Mouse (Mus musculus): Measurements from ENCODE around the gene D7Ertd443e.

D7Ertd443e gene

DNA sequence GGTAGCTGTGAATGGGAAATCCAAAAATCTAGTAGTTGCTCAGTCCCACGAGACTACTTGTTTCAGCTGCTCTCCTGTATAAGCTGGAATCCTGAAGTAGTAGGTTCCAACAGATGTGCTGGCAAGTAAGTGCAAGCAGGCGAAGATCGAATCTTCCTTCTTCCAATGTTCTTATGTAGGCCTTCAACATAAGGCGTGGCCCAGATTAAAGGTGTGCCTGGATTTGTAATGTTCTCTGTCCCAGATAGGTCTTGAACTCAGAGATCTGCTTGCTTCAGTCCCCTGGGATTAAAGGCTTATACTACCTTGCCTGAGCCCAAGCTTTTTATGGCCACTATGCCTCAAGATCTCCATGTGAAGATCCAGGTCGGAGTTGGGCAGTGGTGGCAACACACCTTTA lies at the start of gene D7Ertd443e:
Gene D7Ertd443e, minus strand, starts transcription at position 101 of the 400 bp plus-strand sequence.
- DNase-seq (ENCODE audit: low read depth, low spot score), result no peak

DNA sequence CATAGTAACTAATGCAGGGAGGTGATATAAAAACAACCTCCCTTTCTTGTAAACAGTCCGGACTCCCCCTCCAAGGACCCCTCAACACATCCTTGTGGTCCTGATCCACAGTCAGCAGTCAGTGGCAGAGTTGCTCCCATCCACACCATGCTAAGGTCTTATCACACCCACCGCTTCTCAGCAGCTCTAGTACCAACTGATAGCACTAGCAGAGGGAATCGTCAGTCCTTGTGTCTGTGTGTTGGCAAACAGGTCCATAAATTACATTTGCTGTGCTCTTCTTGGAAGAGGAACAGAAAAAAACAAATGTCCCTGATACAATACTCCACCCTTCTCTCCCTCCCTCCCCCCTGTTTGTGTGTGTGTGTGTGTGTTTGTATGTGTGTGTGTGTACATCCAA lies 46.2 kb upstream of the D7Ertd443e start:
- DNase-seq (ENCODE audit: low read depth, low spot score), result no peak

DNA sequence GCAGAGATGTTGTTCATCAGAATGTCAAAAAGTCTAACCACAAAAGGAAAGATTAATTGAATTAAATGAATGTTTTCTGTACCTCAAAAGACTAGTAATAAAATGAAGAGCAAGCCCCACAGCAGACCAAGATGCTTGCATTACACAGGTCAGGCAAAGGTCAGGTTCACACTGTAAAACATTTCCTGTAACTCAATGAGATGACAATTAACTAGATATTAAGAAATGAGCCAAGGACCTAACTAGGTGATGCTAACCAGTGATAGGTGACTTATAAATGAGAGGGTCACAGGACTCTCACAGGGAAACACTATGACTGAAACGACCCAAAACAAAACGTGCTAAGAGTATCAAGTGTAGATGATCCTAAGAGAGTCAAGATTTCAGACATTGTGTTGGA lies 43.2 kb upstream of the D7Ertd443e start:
- no peak for DNase-seq (ENCODE audit: low read depth, low spot score)

DNA sequence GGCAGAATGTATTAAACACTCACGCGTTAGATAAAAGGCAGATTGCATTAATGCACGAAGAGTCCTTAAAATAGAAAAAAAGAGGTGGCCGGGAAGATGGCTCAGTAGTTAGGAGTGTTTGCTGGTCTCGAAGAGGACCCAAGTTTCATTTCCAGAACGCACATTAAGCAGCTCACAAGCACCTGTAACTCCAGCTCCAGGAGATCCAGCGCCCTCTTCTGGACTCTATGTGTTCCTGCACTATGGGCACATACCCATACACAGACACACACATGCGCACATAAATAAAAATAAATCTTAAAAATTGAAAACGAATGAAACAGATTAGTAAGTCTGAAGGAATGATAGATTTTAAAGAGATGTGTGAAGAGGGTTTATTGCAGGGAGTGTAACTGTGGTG lies 29.6 kb upstream of the D7Ertd443e start:
- no peak for DNase-seq (ENCODE audit: low read depth, low spot score)

- no peak for DNase-seq (ENCODE audit: low read depth, low spot score)
Observed at GRCm38 (mm10) chr7:134414005-134414690, 28.7 kb upstream of the D7Ertd443e start.

GRCm38 (mm10) chr7:134408641-134409040 lies 23.2 kb upstream of the D7Ertd443e start:
- no peak for DNase-seq (ENCODE audit: low read depth, low spot score)

DNA sequence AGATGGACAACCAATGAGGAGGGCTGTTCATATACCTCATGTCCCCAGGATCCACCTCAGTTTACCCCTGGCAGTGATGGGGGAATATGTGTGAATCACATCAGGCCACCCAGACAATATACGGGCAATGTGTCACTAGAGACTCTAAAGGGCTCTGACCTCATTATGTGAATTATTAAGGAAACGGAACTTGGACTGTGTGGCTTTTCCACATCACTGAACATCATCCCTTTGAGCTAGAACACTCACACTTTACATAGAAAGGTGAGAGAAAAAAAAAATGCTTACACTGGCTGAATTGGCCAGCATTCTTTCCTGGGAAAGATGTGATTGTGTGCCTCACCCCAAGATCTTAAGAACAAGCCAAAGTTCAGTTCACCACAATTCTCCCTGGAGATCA lies 15.3 kb upstream of the D7Ertd443e start:
- DNase-seq (ENCODE audit: low read depth, low spot score), result no peak

DNA sequence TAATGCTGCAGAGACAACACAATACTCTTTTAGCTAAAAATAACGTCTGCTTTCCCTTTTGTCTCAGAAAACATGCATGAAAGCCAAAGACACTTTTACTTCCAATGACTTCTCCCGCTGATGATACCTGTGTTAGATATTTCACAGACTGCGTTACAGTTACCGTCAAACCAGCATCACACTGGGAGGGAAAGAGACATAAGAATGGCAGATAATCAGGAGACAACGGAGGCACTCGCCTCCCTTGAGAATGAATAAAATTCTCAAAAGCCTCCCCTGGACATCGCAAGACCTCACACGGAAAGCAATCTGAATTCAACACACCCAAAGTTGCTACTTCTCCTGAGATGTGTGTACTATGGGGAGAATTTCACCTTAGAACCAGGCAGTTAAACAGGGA lies 11.3 kb upstream of the D7Ertd443e start:
- no peak for DNase-seq (ENCODE audit: low read depth, low spot score)

GRCm38 (mm10) chr7:134382791-134383190 lies 2.7 kb downstream of the D7Ertd443e start:
- peak; percentile 55 for DNase-seq (ENCODE audit: low read depth, low spot score)

- peak; percentile 67 for DNase-seq (ENCODE audit: low read depth, low spot score)
Observed at GRCm38 (mm10) chr7:134381407-134381861, 4.0 kb downstream of the D7Ertd443e start.

DNA sequence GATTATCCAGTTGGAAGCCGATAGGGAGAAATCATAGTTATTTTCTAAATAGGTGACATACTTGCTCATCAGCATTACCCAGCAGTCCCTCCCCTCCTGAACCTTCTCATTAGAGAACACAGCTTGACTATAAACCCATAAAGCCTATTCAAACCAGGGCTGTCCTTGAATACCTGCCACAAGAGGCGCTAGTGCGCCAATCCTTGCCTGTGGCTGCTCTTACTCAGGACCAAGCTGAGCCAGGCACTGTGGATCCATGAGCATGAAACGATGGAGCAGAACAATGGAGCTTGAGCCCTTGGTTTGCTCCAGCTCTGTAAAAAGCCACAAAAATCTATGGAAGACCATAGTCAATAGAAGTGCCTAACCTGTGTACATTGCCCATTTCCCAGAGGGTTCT lies 7.2 kb downstream of the D7Ertd443e start:
- DNase-seq (ENCODE audit: low read depth, low spot score), result no peak

DNA sequence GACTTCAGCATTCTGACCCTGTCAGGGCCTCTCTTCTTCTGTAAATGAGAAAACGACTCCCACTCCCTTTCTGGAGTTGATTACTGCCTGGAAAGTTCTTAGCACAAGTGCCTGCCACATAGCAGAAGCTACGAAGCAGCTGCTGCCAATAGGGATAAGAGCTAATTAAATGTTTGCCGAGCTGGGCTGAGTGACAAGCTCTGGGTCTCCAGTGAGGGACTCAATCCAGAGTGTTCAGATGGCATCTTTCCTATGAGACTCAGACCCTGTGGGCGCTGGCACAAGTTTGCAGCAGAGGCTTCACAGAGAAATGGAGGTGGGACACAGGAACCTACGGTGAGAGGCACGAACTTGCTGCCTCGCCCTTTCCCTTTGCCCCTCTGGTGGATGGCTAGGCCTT lies 8.7 kb downstream of the D7Ertd443e start:
- no peak for DNase-seq (ENCODE audit: low read depth, low spot score)

GRCm38 (mm10) chr7:134372276-134372675 lies 13.2 kb downstream of the D7Ertd443e start:
- DNase-seq (ENCODE audit: low read depth, low spot score), result no peak

GRCm38 (mm10) chr7:134369241-134369640 lies 16.2 kb downstream of the D7Ertd443e start:
- DNase-seq (ENCODE audit: low read depth, low spot score), result no peak

GRCm38 (mm10) chr7:134362257-134362870 lies 23.1 kb downstream of the D7Ertd443e start:
- no peak for DNase-seq (ENCODE audit: low read depth, low spot score)

- DNase-seq (ENCODE audit: low read depth, low spot score), result no peak
Observed at GRCm38 (mm10) chr7:134348825-134349224, 36.6 kb downstream of the D7Ertd443e start.

DNA sequence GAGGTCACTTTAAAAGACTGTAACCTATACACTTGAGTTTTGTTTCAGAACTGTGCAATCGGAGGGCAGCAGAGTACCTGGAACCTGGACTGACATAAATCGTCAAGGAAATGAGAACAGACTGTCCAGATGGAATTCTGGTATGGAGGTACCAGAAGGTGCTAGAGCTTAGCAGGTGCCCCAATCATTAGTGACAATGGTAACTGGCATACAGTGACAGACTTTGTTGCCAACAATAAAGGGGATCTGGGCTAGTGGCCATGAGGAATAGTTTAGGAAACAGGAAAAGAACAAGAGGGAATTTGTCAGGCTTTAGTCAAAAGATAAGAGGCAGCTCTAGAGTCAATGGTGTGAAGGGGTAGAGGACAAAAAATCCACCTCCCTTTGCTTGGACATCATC lies 43.3 kb downstream of the D7Ertd443e start:
- no peak for DNase-seq (ENCODE audit: low read depth, low spot score)

GRCm38 (mm10) chr7:134335951-134336350 lies 49.5 kb downstream of the D7Ertd443e start:
- no peak for DNase-seq (ENCODE audit: low read depth, low spot score)

- peak; percentile 33 for DNase-seq (ENCODE audit: low read depth, low spot score)
Observed at GRCm38 (mm10) chr7:134320979-134321378, 64.5 kb downstream of the D7Ertd443e start.

GRCm38 (mm10) chr7:134302084-134302483 lies 83.4 kb downstream of the D7Ertd443e start:
- no peak for DNase-seq (ENCODE audit: low read depth, low spot score)

DNA sequence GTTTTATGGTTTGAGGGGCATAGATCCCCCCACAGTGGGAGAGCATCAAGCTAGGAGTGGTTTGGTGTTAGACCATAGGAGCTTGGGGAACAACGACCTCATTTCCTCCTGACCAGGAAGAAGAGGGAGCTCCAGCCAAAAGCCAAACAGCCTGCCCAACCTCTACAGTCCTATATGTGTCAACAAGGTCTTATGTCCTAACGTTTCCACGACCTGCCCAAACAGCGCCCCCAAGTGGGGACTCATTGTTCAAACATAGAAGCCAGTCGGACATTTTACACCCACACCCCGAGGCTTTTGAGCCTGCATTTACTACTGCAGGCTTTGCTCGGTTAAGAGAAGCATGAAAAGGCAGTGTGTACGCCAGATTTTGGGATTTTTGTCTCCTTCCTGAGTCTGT lies 84.2 kb downstream of the D7Ertd443e start:
- DNase-seq (ENCODE audit: low read depth, low spot score), result no peak

DNA sequence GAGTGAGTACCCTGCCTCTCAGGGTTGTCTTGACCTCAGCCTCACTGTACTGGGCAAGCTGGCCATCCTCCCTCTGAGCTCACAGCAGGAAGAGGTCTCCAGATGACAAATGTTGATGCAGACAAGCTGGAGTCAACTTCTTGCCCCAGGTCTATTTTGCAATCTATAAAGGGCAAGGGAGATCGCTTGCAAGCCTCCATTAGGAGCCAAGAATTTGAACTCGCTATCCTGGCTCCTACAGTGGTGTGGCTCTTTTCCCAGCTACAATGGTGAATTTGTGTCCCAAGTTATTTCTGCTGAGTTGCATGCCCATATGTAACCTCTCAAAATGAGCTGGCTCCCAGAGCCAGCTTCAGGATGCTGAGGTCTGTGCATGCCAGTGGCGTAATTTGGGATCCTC lies 92.7 kb downstream of the D7Ertd443e start:
- no peak for DNase-seq (ENCODE audit: low read depth, low spot score)

- DNase-seq (ENCODE audit: low read depth, low spot score), result no peak
Observed at GRCm38 (mm10) chr7:134289611-134290301, 95.7 kb downstream of the D7Ertd443e start.
